Mouse (Mus musculus) thymus, adult 2 months (tissue): ENCODE results near the gene Mrs2. TPM values are rescaled to one million over a fixed set of nuclear protein-coding genes. Genes with fewer than 3 reads are reported as not detected.

Experiments used
- DNase-seq: peaks from one replicate; pipeline ENCODE4 v3.0.0; 2021
- H3K27ac ChIP-seq: fragments of 200-500 bp; 2 replicates; pipeline ENCODE4 v1.5.1; 2012; ENCODE audit warnings: low read length, control low read depth; ENCODE audit not compliant: control insufficient read depth, insufficient read depth
- H3K27me3 ChIP-seq: fragments of 200-500 bp; 2 replicates; pipeline ENCODE4 v1.6.1; 2012; ENCODE audit warnings: mild to moderate bottlenecking, low read length, moderate library complexity, mixed read lengths; ENCODE audit not compliant: control insufficient read depth, insufficient read depth
- H3K36me3 ChIP-seq: fragments of 200-500 bp; 2 replicates; pipeline ENCODE4 v1.6.1; 2012; ENCODE audit warnings: mild to moderate bottlenecking, low read length, moderate library complexity; ENCODE audit not compliant: control insufficient read depth, insufficient read depth
- H3K4me1 ChIP-seq: fragments of 200-500 bp; replicated peaks from 2 replicates; pipeline ENCODE4 v1.6.1; 2012; ENCODE audit warnings: low read length; ENCODE audit not compliant: control insufficient read depth, insufficient read depth
- H3K4me3 ChIP-seq: fragments of 200-500 bp; 2 replicates; pipeline ENCODE4 v1.5.1; 2012; ENCODE audit warnings: mild to moderate bottlenecking, low read length, control low read depth, moderate library complexity; ENCODE audit not compliant: control insufficient read depth, insufficient read depth
- CTCF ChIP-seq: fragments of 200-500 bp; IDR thresholded peaks from 2 replicates; pipeline ENCODE4 v1.5.1; 2012; ENCODE audit warnings: mild to moderate bottlenecking, control low read depth, low read length, moderate library complexity, borderline replicate concordance; ENCODE audit not compliant: control insufficient read depth, poor library complexity, insufficient read depth; ENCODE audit errors: extremely low read depth
- POLR2A ChIP-seq: fragments of 200-500 bp; IDR thresholded peaks from 2 replicates; pipeline ENCODE4 v1.6.1; 2012; ENCODE audit warnings: mild to moderate bottlenecking, low read length, control low read depth, moderate library complexity; ENCODE audit not compliant: control insufficient read depth, poor library complexity, insufficient read depth; ENCODE audit errors: extremely low read depth
- WGBS: fragments of 180-500 bp; shearing (Covaris S2); methylation state at CpG from one replicate; pipeline ENCODE4 v1.1.7; 2018; 5-methylcytosine and 5-hydroxymethylcytosine counted together
- polyA plus RNA-seq: library from polyadenylated mRNA; depleted of rRNA; stranded (reverse); fragments of >200 nt; gene quantifications from 2 replicates; pipeline ENCODE4 v1.2.3, GENCODE M21; 2012

The Mrs2 gene
- polyA plus RNA-seq, 1 experiment, result 39.1 TPM

DNA sequence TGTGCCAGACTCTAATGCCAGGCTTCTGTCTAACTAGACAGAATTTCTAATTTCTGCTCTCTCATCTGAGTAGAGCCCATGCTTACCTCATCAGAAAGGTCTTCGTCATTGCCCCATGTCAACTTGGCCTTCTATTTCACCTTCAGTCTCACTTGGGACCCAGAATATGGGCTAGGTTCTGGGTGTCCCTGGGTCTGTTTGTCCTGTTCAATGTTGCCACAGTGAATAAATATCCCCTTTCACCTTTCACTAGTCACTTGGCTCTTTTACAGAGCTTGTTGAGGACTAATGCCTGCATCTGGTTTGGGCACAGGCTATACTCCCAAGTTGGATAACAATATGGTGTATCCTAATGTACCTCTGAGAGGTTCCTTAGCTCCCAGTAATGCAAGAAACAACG lies 19.3 kb upstream of the Mrs2 start:
- DNase-seq, result no peak
- no peaks in the 10 kb centered on the region for H3K27me3 ChIP-seq
- H3K27ac ChIP-seq, result no peak overlapping the region
- 78% methylated on average over 2 of the region's 2 CpGs for WGBS
- no peaks in the 10 kb centered on the region for H3K36me3 ChIP-seq
- TF ChIP-seq CTCF, result no peak
- no peak for TF ChIP-seq POLR2A
- H3K4me1 ChIP-seq, result no peaks in the 10 kb centered on the region
- no peak overlapping the region for H3K4me3 ChIP-seq

DNA sequence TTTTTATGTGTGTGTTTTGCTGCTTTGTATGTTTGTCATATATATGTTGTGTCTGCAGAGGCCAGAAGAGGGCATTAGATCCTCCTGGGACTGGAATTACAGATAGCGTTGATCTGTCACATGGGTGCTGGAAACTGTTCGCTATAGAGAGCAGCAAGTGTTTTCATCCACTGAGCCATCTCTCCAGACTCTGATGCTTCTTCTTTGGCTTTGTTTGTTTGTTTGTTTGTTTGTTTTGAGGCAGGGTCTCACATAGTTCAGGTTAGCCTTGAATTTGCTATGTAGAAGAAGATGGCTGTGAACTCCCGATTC lies 6.9 kb upstream of the Mrs2 start:
- H3K4me1 ChIP-seq, result no peaks in the 10 kb centered on the region
- no peaks in the 10 kb centered on the region for H3K36me3 ChIP-seq
- no peak for TF ChIP-seq POLR2A
- no peak for TF ChIP-seq CTCF
- H3K27me3 ChIP-seq, result no peaks in the 10 kb centered on the region
- no peak overlapping the region for H3K4me3 ChIP-seq
- H3K27ac ChIP-seq, result no peak overlapping the region
- 87% methylated on average over 3 of the region's 3 CpGs for WGBS
- DNase-seq, result no peak

DNA sequence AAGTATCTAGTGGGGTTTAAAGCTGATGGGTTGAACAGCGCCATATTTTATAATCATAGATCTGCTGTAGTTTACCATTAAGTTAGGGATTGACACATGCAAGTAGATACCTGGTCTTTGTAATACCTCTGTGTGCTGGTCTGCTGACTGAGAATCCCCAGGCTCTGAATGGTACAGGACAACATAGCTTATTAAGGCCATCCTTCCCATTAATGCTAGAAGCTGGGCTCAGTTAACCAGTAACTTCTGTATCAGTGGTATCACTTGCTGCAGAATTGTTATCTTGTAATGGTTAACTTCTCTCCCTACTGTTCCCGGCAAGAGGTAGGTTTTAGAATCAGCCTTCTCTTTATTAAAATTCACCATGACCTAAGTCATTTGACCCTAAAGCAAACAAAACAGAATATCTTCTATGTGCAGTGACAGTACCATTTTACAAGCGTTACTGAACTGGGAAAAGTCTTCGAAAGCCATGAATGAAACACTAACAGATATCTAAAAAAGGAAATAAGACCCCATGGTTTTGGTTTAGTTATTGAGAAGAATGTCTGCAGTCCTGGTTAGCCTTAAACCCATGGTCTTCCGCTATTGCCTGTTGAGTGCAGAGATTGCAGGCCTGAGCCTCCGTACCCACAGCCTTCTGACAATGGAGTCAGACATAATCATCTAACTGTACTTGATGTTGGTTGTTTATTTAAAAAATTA lies 6.4 kb upstream of the Mrs2 start:
- Histone ChIP-seq H3K27me3 (no peaks in the 10 kb centered on the region), H3K27ac (no peak overlapping the region), H3K36me3 (no peaks in the 10 kb centered on the region), H3K4me1 (no peaks in the 10 kb centered on the region), H3K4me3 (no peak overlapping the region)
- no peak for DNase-seq
- WGBS, result 95% methylated on average over 6 of the region's 6 CpGs
- TF ChIP-seq CTCF (no peak), POLR2A (no peak)

DNA sequence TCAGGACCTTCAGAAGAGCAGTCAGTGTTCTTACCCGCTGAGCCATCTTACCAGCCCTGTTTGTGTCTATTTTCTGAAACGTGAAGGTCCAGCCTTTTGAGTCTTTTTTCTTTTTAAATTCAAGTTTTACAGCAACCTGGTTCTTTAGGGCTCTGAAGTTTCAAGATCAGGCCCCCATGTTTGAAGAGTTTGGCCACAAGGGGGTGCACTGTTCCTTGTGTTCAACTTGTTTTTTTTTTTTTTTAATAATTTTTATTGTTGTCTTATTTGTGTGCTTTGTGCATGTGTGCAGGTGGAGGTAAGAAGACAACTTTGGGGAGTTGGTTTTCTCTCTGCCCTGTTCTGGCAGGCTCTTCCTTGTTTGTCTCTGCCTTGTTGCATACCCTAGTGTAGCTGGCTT lies 4.5 kb upstream of the Mrs2 start:
- no peak overlapping the region for H3K27ac ChIP-seq
- no peaks in the 10 kb centered on the region for H3K36me3 ChIP-seq
- peak; percentile 17 for DNase-seq
- WGBS, result 36% methylated on average over 2 of the region's 2 CpGs
- no peak overlapping the region for H3K4me3 ChIP-seq
- no peaks in the 10 kb centered on the region for H3K27me3 ChIP-seq
- no peaks in the 10 kb centered on the region for H3K4me1 ChIP-seq
- TF ChIP-seq CTCF, result no peak
- TF ChIP-seq POLR2A, result no peak

DNA sequence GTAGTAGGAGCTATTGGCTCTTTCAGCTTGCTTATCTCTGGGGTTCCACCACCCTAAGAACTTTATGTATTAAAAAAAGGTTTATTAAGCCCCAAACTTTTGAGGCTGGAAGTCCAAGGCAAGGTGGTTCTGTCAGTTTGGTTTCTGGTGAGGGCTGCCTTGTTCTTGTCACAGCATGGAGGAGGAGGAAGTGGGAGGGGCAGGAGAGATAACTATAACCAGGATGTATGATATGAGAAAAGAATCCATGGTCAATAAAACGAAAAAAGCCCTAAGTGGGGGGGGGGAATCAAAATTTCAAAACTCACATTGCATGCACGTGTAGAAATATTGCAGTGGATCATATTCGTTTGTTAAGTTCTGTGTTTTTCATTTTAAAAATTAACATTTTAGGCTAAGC lies 3.0 kb upstream of the Mrs2 start:
- no peaks in the 10 kb centered on the region for H3K36me3 ChIP-seq
- peaks cover 5% of the 10 kb centered on the region; the same call in 1 of the 2 replicates for H3K4me1 ChIP-seq
- H3K27me3 ChIP-seq, result no peaks in the 10 kb centered on the region
- no peak overlapping the region for H3K27ac ChIP-seq
- WGBS, result 85% methylated on average over 3 of the region's 3 CpGs
- H3K4me3 ChIP-seq, result no peak overlapping the region
- TF ChIP-seq CTCF (no peak), POLR2A (no peak)
- no peak for DNase-seq

DNA sequence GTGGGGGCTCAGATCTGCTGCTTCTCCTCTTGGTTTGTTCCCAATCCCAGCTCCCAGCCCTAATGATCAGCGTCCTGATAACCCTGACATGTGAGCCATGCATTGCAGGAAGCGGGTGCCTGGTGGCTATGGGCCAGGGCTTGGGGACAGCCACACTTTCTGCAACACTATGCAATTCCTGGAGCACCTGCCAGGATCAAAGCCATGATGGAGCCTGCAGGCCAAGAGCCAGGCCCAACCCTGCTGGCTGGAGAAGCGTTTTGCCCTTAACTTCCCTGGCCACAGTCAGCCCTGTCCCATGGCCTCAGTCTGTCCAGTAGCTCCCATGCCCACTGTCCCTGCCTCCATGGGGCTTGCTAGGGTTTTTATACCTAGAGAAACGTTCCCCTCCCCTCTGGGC lies 2.2 kb upstream of the Mrs2 start:
- H3K27ac ChIP-seq, result no peak overlapping the region
- H3K27me3 ChIP-seq, result no peaks in the 10 kb centered on the region
- no peak overlapping the region for H3K4me3 ChIP-seq
- H3K36me3 ChIP-seq, result no peaks in the 10 kb centered on the region
- DNase-seq, result no peak
- 90% methylated on average over 4 of the region's 4 CpGs for WGBS
- TF ChIP-seq POLR2A (no peak), CTCF (no peak)
- H3K4me1 ChIP-seq, result peaks cover 5% of the 10 kb centered on the region; the same call in 1 of the 2 replicates

DNA sequence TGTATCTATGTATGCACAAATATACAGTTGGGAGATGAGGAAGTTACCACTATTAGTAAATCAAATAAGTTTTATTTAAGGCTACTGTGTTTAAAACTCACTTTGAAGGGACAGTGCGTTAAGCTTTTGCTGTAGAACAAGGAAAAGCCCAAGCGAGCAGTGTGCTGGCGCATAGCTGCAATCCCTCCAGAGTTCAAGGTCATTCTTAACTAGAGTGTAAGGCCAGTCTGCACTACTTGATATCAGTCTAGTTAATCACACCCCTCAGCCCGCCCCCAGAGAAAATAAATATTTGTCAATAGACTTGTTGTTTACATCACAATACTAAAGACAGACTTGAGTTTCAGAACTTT lies 337 bp upstream of the Mrs2 start:
- no peaks in the 10 kb centered on the region for H3K27me3 ChIP-seq
- no peak for TF ChIP-seq CTCF
- no peak for TF ChIP-seq POLR2A
- peaks cover 6% of the 10 kb centered on the region for H3K4me1 ChIP-seq
- no peaks in the 10 kb centered on the region for H3K36me3 ChIP-seq
- H3K27ac ChIP-seq, result no peak overlapping the region
- DNase-seq, result no peak
- peak overlapping the region; percentile 85 for H3K4me3 ChIP-seq
- WGBS, result 43% methylated on average over 4 of the region's 4 CpGs
